ENCODE assay signal across 21 mouse cellular contexts in the genomic region with DNA sequence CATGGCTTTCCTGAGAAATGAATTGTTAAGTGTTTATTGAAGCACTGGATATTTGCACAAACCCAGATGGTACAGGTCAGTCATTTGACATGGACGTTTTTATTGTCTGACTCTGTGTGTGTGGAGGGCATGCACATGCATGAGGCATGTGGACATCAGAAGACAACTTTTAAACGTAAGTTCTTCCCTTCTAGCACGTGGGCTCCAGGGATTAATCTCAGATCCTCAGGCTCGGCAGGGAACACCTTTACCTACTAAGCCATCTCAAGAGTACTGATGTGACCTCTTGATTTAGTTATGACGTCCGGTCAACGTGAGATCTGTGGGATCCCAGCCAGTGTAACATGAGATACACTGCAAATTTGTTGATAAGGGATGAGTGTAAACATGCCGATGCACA. TPM values are rescaled to one million over a fixed set of nuclear protein-coding genes. Genes with fewer than 3 reads are reported as not detected.
DNase-seq lines count a peak whose midpoint lies in the region; ATAC-seq and TF ChIP-seq lines count a peak whose summit lies in the region.
"Had no signal": no experiment of that assay in that cellular context is flagged by ENCODE, and none has a peak within 500 bp of the region (broad histone marks: within the 10 kb centered on the region; RNA-seq: fewer than 3 reads in every experiment).

No protein-coding gene starts in this region.

- H3K27ac ChIP-seq in midbrain, embryonic 11.5 days (ENCODE audit: low read depth, low read length) = no peak overlapping the region
- no peak overlapping the region for H3K27ac ChIP-seq in midbrain, postnatal 0 days (ENCODE audit: low read depth, low read length)

- no peaks in the 10 kb centered on the region for H3K27me3 ChIP-seq in midbrain, embryonic 11.5 days (ENCODE audit: control insufficient read depth, insufficient read depth, low read length)
- H3K27me3 ChIP-seq in midbrain, postnatal 0 days (ENCODE audit: insufficient read depth, low read length) = no peaks in the 10 kb centered on the region
- H3K27me3 ChIP-seq: CH12.LX, Patski had no signal

- H3K9me3 ChIP-seq in midbrain, embryonic 11.5 days (ENCODE audit: control insufficient read depth, low read length) = no peaks in the 10 kb centered on the region
- no peaks in the 10 kb centered on the region for H3K9me3 ChIP-seq in midbrain, postnatal 0 days (ENCODE audit: low read length)
- H3K9me3 ChIP-seq: G1E had no signal

- no peak for TF ChIP-seq CTCF in midbrain, postnatal 0 days (IDR thresholded peaks at IDR 0.05)

- H3K36me3 ChIP-seq in midbrain, embryonic 11.5 days (ENCODE audit: control insufficient read depth, insufficient read depth, low read length) = no peaks in the 10 kb centered on the region
- H3K36me3 ChIP-seq in midbrain, postnatal 0 days (ENCODE audit: insufficient read depth, low read length) = no peaks in the 10 kb centered on the region
- H3K36me3 ChIP-seq: G1E had no signal

- no peak overlapping the region for H3K4me3 ChIP-seq in midbrain, embryonic 11.5 days (ENCODE audit: low read depth, low read length)
- H3K4me3 ChIP-seq in midbrain, postnatal 0 days (ENCODE audit: low read depth, low read length) = no peak overlapping the region

- 72% methylated on average over 8 of the region's 8 CpGs for WGBS in midbrain, embryonic 11.5 days
- 76% methylated on average over 8 of the region's 8 CpGs for WGBS in midbrain, postnatal 0 days

- H3K4me2 ChIP-seq in midbrain, embryonic 11.5 days = no peak overlapping the region
- H3K4me2 ChIP-seq in midbrain, postnatal 0 days (ENCODE audit: low read depth, low read length, poor library complexity, severe bottlenecking) = no peak overlapping the region

- DNase-seq in heart, adult 11 months = peak; percentile 64
- no peak for DNase-seq in heart, adult 8-10 months (ENCODE audit: low spot score)
- DNase-seq in midbrain, embryonic 11.5 days (ENCODE audit: low spot score, missing footprints) = peak; percentile 64
- no peak for DNase-seq in midbrain, postnatal 0 days (ENCODE audit: low spot score)
- peak; percentile 6 for DNase-seq in urinary bladder, postnatal 14 days (ENCODE audit: low spot score)
- no peak for DNase-seq in urinary bladder, postnatal 4 days (ENCODE audit: low spot score in 2 of 2)
- DNase-seq: adrenal gland, adult 2 months; adrenal gland, adult 8-10 months; adrenal gland, postnatal 10 days; adrenal gland, postnatal 14 days; adrenal gland, postnatal 25 days; adrenal gland, postnatal 36 days; B cell, adult 2 months; cerebellum, adult 11 months; cerebellum, adult 11-12 months; cerebellum, adult 18-20 months had no signal

- ATAC-seq in midbrain, embryonic 11.5 days (ENCODE audit: low FRiP score) = no peak
- ATAC-seq in midbrain, postnatal 0 days (ENCODE audit: low FRiP score) = no peak
- ATAC-seq: activated CD4-positive, CD25-positive, alpha-beta regulatory T cell, adult 4 months; CD4-positive, CD25-positive, alpha-beta regulatory T cell, adult 4 months; Patski had no signal

- no peak overlapping the region for H3K9ac ChIP-seq in midbrain, embryonic 11.5 days (ENCODE audit: low read length)
- H3K9ac ChIP-seq in midbrain, postnatal 0 days (replicated peaks; ENCODE audit: low read length, poor library complexity, severe bottlenecking) = no peak overlapping the region

- no peaks in the 10 kb centered on the region for H3K4me1 ChIP-seq in midbrain, embryonic 11.5 days (ENCODE audit: control insufficient read depth, insufficient read depth, low read length)
- no peaks in the 10 kb centered on the region for H3K4me1 ChIP-seq in midbrain, postnatal 0 days (ENCODE audit: insufficient read depth, low read length)

RNA-seq across cellular contexts. Expression of a gene that starts 12.2 kb away (rescaled TPM):
- 10 to 100 TPM; 53.1 to 64.7 (median 62.6) TPM for total RNA-seq in heart, adult 8-10 months (2022)
- polyA plus RNA-seq in midbrain, embryonic 11.5 days (2014; fragmentation: Nextera tagmentation; extraction: Ambion mirVana) = 127 and 139 TPM in 2 replicates
- 66.5 and 78.7 TPM in 2 replicates for total RNA-seq in midbrain, postnatal 0 days (2014; rRNA removed)
- polyA plus RNA-seq in midbrain, postnatal 0 days (2015; fragmentation: Nextera tagmentation; extraction: Ambion mirVana) = 16.5 and 21.2 TPM in 2 replicates

RNA-seq across cellular contexts. Expression of a gene that starts 53.1 kb away (rescaled TPM):
- total RNA-seq in heart, adult 8-10 months (2022) = 10 to 100 TPM in 3 of 4 experiments, 1 to 10 TPM in 1; 10.0 to 14.4 (median 10.6) TPM
- 40.1 and 43.1 TPM in 2 replicates for polyA plus RNA-seq in midbrain, embryonic 11.5 days (2014; fragmentation: Nextera tagmentation; extraction: Ambion mirVana)
- total RNA-seq in midbrain, postnatal 0 days (2014; rRNA removed) = 33.0 and 48.9 TPM in 2 replicates
- 9.3 and 12.0 TPM in 2 replicates for polyA plus RNA-seq in midbrain, postnatal 0 days (2015; fragmentation: Nextera tagmentation; extraction: Ambion mirVana)

Comparison
In these comparisons a context has a peak if more than half of its experiments do, and no peak if none do; other contexts are left out.
1. DNase-seq: peak in heart, adult 11 months (single experiment), midbrain, embryonic 11.5 days (single experiment) and urinary bladder, postnatal 14 days (single experiment); none in heart, adult 8-10 months (single experiment), midbrain, postnatal 0 days (single experiment) and urinary bladder, postnatal 4 days (0 of 2).